Mouse (Mus musculus) lung, postnatal 0 days (tissue): ENCODE measurements around the gene Tmem184b.

ENCODE experiments used
- CTCF ChIP-seq: IDR thresholded peaks from 2 replicates; pipeline ENCODE4 v1.5.1; 2016; ENCODE audit warnings: antibody characterized with exemption, mild to moderate bottlenecking
- EP300 ChIP-seq: IDR thresholded peaks from 2 replicates; pipeline ENCODE4 v1.6.1; 2016; ENCODE audit warnings: antibody characterized with exemption, mild to moderate bottlenecking, control low read depth

DNA sequence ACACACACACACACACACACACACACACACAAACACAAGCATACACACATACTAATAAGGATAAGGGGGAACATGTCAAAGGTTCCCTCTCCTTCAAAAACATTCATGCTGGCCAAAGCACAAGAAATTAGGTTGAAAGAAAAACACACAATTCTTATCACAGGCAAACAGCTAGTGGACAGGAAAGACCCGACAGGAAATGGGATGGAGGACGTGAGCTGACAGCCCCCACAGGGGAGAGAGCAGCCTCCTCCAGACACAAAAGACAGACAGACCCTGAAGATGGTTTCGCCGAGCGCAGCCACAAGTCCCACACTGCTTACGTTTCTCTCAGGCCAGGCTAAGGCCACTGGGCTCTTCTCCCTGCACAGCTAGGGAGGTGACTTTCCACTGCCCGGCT is 28.6 kb upstream of the Tmem184b start:
- TF ChIP-seq CTCF (no peak), EP300 (peak; percentile 30; the same call in 1 of the 2 replicates)
